Mouse (Mus musculus): ENCODE measurements at regions not wholly inside any gene's neighbourhood (a gene's known extent, or its start where the extent isn't known, plus 50 kb on each side); places are given as distances from the start of the nearest gene placed in this dataset.

- TF ChIP-seq CTCF (IDR thresholded peaks at IDR 0.05; ENCODE audit: borderline replicate concordance, insufficient read depth, low read depth, low read length) (no peak), POLR2A (IDR thresholded peaks at IDR 0.05; ENCODE audit: borderline replicate concordance, insufficient read depth, low read length) (no peak)
Observed at GRCm38 (mm10) chr14:48024051-48024693, 96.5 kb upstream of the Peli2 start.

Measured in cerebellum, adult 2 months (tissue).